Mouse (Mus musculus): ENCODE measurements around the gene Dcun1d2. TPM values are rescaled to one million over a fixed set of nuclear protein-coding genes. Genes with fewer than 3 reads are reported as not detected.

The Dcun1d2 gene
- total and polyA plus RNA-seq, 3 experiments: 13.2 to 14.9 (median 14.7) TPM

DNA sequence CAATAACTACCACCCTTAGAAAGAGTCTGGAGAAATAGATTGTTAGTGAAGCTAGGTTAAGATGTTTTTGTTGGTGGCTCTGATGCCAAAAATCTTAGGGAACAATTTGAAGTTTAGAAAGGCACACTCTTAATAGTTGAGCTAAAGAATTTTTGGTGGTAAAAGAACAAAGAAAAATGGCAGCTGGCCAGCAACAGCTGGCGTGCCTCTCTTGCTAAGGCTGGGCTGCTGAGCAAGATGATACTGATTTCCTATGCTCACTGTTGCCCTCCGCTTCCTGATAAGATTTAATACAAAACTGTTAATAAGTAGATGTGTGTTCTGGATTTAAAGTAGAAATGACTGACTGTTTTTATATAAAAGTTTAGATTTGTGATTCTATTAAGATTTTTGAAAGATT, 20.4 kb downstream of the Dcun1d2 start:
- H3K27ac ChIP-seq (ENCODE audit: insufficient read depth, low read depth): no peak overlapping the region
- H3K79me2 ChIP-seq (replicated peaks; ENCODE audit: control insufficient read depth, extremely low read depth, insufficient read depth, poor library complexity, severe bottlenecking): no peaks in the 10 kb centered on the region
- in situ Hi-C loops (cut with MboI; ENCODE audit: low pct_ligation_motif_present, low pct_unique_long_range_greater_than_20kb, low sequenced_read_pairs) (no loop called here), dilution Hi-C loops (cut with MboI; ENCODE audit: extremely low pct_ligation_motif_present, extremely low pct_unique_long_range_greater_than_20kb, low sequenced_read_pairs) (no loop called here)
- no peak overlapping the region for H3K4me2 ChIP-seq (ENCODE audit: insufficient read depth, low read depth, poor library complexity, severe bottlenecking)
- DNase-seq (ENCODE audit: extremely low read depth): no peak
- no peaks in the 10 kb centered on the region for H3K27me3 ChIP-seq (replicated peaks)
- no peak overlapping the region for H3K9ac ChIP-seq (ENCODE audit: insufficient read depth, low read depth)
- peaks cover 38 to 57% of the 10 kb centered on the region in 2 experiments for H3K36me3 ChIP-seq (replicated peaks in 1 of 2; ENCODE audit: control insufficient read depth in 1 of 2, insufficient read depth in 1 of 2, low read length in 1 of 2)
- no peak overlapping the region for H3K4me3 ChIP-seq (replicated peaks in 1 of 3; ENCODE audit: low read depth in 2 of 3, low read length in 2 of 3, poor library complexity in 1 of 3)
- H3K9me3 ChIP-seq (replicated peaks; ENCODE audit: low read length): no peaks in the 10 kb centered on the region
- H3K4me1 ChIP-seq (ENCODE audit: control insufficient read depth in 1 of 2, insufficient read depth in 2 of 2): no peaks in the 10 kb centered on the region
- TF ChIP-seq POLR2A (IDR thresholded peaks at IDR 0.05; ENCODE audit: low read depth, low read length) (no peak), CHD2 (IDR thresholded peaks at IDR 0.05; ENCODE audit: low read length) (no peak), MAFK (IDR thresholded peaks at IDR 0.05; ENCODE audit: insufficient replicate concordance, low read length) (no peak), SIN3A (IDR thresholded peaks at IDR 0.05; ENCODE audit: low read length) (no peak), TCF12 (IDR thresholded peaks at IDR 0.05; ENCODE audit: low read depth, low read length) (no peak), JUND (conservative IDR thresholded peaks at IDR 0.05; ENCODE audit: low read depth, low read length) (no peak), MAX (IDR thresholded peaks at IDR 0.05; ENCODE audit: low read length) (no peak), USF2 (conservative IDR thresholded peaks at IDR 0.05; ENCODE audit: low read depth, low read length) (no peak), KAT2A (IDR thresholded peaks at IDR 0.05; ENCODE audit: insufficient replicate concordance, low read length) (no peak), PAX5 (IDR thresholded peaks at IDR 0.05; ENCODE audit: low read length) (no peak), EP300 (IDR thresholded peaks at IDR 0.05; ENCODE audit: low read length) (no peak), GABPA (IDR thresholded peaks at IDR 0.05; ENCODE audit: insufficient replicate concordance, low read depth, low read length) (no peak), ZC3H11A (IDR thresholded peaks at IDR 0.05; ENCODE audit: low read depth, low read length) (no peak)

- H3K4me1 ChIP-seq (ENCODE audit: control insufficient read depth in 1 of 2, insufficient read depth in 2 of 2): no peaks in the 10 kb centered on the region
- in situ Hi-C loops (cut with MboI; ENCODE audit: low pct_ligation_motif_present, low pct_unique_long_range_greater_than_20kb, low sequenced_read_pairs): no loop called here
- no peaks in the 10 kb centered on the region for H3K79me2 ChIP-seq (replicated peaks; ENCODE audit: control insufficient read depth, extremely low read depth, insufficient read depth, poor library complexity, severe bottlenecking)
These were observed 24.6 kb downstream of the Dcun1d2 start for GRCm38 (mm10) chr8:13263376-13263775.

More at GRCm38 (mm10) chr8:13263376-13263775, 24.6 kb downstream of the Dcun1d2 start:
- no peak overlapping the region for H3K27ac ChIP-seq (ENCODE audit: insufficient read depth, low read depth)
- DNase-seq (ENCODE audit: extremely low read depth): no peak
- TF ChIP-seq ZMIZ1 (IDR thresholded peaks at IDR 0.05; ENCODE audit: low read depth, low read length) (no peak), MAZ (IDR thresholded peaks at IDR 0.05; ENCODE audit: low read depth, low read length) (no peak), JUND (conservative IDR thresholded peaks at IDR 0.05; ENCODE audit: low read depth, low read length) (no peak), ZC3H11A (IDR thresholded peaks at IDR 0.05; ENCODE audit: low read depth, low read length) (no peak), EP300 (IDR thresholded peaks at IDR 0.05; ENCODE audit: low read length) (no peak), SMC3 (IDR thresholded peaks at IDR 0.05; ENCODE audit: low read depth, low read length) (no peak), CHD2 (IDR thresholded peaks at IDR 0.05; ENCODE audit: low read length) (no peak), RAD21 (IDR thresholded peaks at IDR 0.05; ENCODE audit: low read depth, low read length) (no peak), ETS1 (conservative IDR thresholded peaks at IDR 0.05; ENCODE audit: low read depth, low read length) (no peak), ELF1 (IDR thresholded peaks at IDR 0.05; ENCODE audit: low read depth, low read length) (no peak), USF1 (IDR thresholded peaks at IDR 0.05; ENCODE audit: low read depth, low read length) (no peak), MAX (IDR thresholded peaks at IDR 0.05; ENCODE audit: low read length) (no peak), NRF1 (IDR thresholded peaks at IDR 0.05; ENCODE audit: low read depth, low read length) (no peak), BHLHE40 (IDR thresholded peaks at IDR 0.05; ENCODE audit: low read depth, low read length) (no peak), CTCF (conservative IDR thresholded peaks at IDR 0.05 in 1 of 2, IDR thresholded peaks at IDR 0.05 in 1 of 2; ENCODE audit: low read depth in 2 of 2, low read length in 2 of 2) (no peak), POLR2A (IDR thresholded peaks at IDR 0.05; ENCODE audit: low read depth, low read length) (no peak), NELFE (IDR thresholded peaks at IDR 0.05; ENCODE audit: low read depth, low read length) (no peak)
- H3K4me2 ChIP-seq (ENCODE audit: insufficient read depth, low read depth, poor library complexity, severe bottlenecking): no peak overlapping the region
- no peaks in the 10 kb centered on the region for H3K9me3 ChIP-seq (replicated peaks; ENCODE audit: low read length)
- H3K4me3 ChIP-seq (replicated peaks in 1 of 3; ENCODE audit: low read depth in 2 of 3, low read length in 2 of 3, poor library complexity in 1 of 3): no peak overlapping the region
- no peaks in the 10 kb centered on the region for H3K27me3 ChIP-seq (replicated peaks)
- dilution Hi-C loops (cut with MboI; ENCODE audit: extremely low pct_ligation_motif_present, extremely low pct_unique_long_range_greater_than_20kb, low sequenced_read_pairs): no loop called here
- H3K36me3 ChIP-seq (replicated peaks in 1 of 2; ENCODE audit: control insufficient read depth in 1 of 2, insufficient read depth in 1 of 2, low read length in 1 of 2): peaks cover 23 to 55% of the 10 kb centered on the region in 2 experiments
- H3K9ac ChIP-seq (ENCODE audit: insufficient read depth, low read depth): no peak overlapping the region
